Mouse (Mus musculus): ENCODE data around the gene Ccdc117. TPM values are rescaled to one million over a fixed set of nuclear protein-coding genes. Genes with fewer than 3 reads are reported as not detected.

Ccdc117 gene
- polyA plus RNA-seq, 1 experiment = 52.0 TPM

DNA sequence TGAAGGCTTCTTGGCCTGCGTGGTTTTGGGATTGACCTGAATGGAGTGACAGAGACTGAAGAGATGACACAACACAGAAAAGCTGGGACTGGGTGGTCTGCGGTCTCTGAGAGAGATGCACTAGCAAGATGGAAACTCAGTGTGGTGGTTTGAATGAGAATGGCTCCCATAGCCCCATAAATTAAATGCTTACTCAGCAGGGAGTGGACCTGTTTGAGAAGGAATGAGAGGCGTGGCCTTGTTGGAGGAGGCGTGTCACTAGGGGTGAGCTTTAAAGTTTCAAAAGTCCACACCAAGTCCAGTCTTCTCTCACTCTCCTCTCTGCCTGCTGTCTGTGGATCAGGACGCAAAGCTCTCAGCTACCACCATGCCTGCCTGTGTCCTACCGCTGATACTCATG lies 25.7 kb upstream of the Ccdc117 start:
- TF ChIP-seq CTCF (IDR thresholded peaks at IDR 0.05; ENCODE audit: low read depth, low read length) (no peak), EP300 (IDR thresholded peaks at IDR 0.05; ENCODE audit: insufficient read depth, low read depth, low read length) (no peak), POLR2A (IDR thresholded peaks at IDR 0.05; ENCODE audit: insufficient read depth, low read length) (no peak)
- H3K4me1 ChIP-seq (ENCODE audit: control insufficient read depth, insufficient read depth, low read length) = no peaks in the 10 kb centered on the region
- H3K36me3 ChIP-seq (ENCODE audit: control insufficient read depth, insufficient read depth, low read length, poor library complexity, severe bottlenecking) = no peaks in the 10 kb centered on the region

DNA sequence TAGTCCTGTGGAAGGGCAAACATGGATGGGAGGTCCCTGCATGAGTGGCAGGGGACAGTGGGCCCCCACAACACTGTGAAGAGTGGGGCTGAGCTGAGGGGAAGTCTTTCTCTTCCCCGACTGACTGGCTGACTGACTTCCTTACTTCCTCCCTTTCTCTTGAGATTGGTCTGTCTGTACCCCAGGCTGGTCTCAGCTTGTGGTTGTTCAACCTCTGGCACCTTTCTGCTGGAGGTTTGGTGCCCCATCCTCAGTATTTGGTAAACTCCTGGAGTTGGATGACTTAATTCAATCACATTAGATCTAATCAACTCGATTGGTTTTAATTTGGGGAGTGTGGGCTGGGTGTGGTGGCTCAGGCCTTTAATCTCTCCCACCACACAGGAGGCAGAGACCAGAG lies 24.5 kb upstream of the Ccdc117 start:
- H3K9ac ChIP-seq (ENCODE audit: low read depth, poor library complexity, severe bottlenecking) = no peak overlapping the region
- H3K36me3 ChIP-seq (ENCODE audit: control insufficient read depth, insufficient read depth, low read length, poor library complexity, severe bottlenecking) = no peaks in the 10 kb centered on the region
- no peak for TF ChIP-seq POLR2A (IDR thresholded peaks at IDR 0.05; ENCODE audit: insufficient read depth, low read length)
- no peaks in the 10 kb centered on the region for H3K4me1 ChIP-seq (ENCODE audit: control insufficient read depth, insufficient read depth, low read length)
- no peak overlapping the region for H3K27ac ChIP-seq (ENCODE audit: insufficient read depth, low read length)
- no peak overlapping the region for H3K4me3 ChIP-seq (ENCODE audit: low read depth, low read length)
- no peaks in the 10 kb centered on the region for H3K27me3 ChIP-seq (ENCODE audit: control insufficient read depth, insufficient read depth, low read length, poor library complexity, severe bottlenecking)
- no peaks in the 10 kb centered on the region for H3K9me3 ChIP-seq (replicated peaks; ENCODE audit: control insufficient read depth, insufficient read depth, low read length, poor library complexity, severe bottlenecking)

More for the DNA sequence above, 25.7 kb upstream of the Ccdc117 start:
- H3K27me3 ChIP-seq (ENCODE audit: control insufficient read depth, insufficient read depth, low read length, poor library complexity, severe bottlenecking) = no peaks in the 10 kb centered on the region
- H3K27ac ChIP-seq (ENCODE audit: insufficient read depth, low read length) = no peak overlapping the region
- no peaks in the 10 kb centered on the region for H3K9me3 ChIP-seq (replicated peaks; ENCODE audit: control insufficient read depth, insufficient read depth, low read length, poor library complexity, severe bottlenecking)
- H3K4me3 ChIP-seq (ENCODE audit: low read depth, low read length) = no peak overlapping the region
- H3K9ac ChIP-seq (ENCODE audit: low read depth, poor library complexity, severe bottlenecking) = no peak overlapping the region

DNA sequence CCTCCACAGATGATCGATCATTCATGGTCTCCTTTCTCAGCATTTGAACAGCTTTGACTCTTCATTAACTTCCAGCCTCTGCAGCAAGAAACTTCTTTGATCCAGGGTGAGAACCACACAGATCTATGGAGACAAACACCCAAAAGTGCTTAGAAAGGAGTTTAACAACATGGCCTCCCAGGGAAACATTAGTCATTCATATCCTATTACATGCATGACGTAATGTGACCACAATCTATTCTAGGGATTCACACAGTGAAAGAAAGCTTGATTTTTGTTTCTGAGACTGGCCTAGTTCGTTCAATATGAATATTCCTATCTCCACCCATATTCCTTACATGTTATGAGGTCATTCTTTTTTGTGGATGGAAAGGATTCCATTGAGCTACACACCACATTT lies 23.6 kb upstream of the Ccdc117 start:
- TF ChIP-seq CTCF (IDR thresholded peaks at IDR 0.05; ENCODE audit: low read depth, low read length) (no peak), EP300 (IDR thresholded peaks at IDR 0.05; ENCODE audit: insufficient read depth, low read depth, low read length) (no peak), POLR2A (IDR thresholded peaks at IDR 0.05; ENCODE audit: insufficient read depth, low read length) (no peak)
- Histone ChIP-seq H3K27ac (ENCODE audit: insufficient read depth, low read length) (no peak overlapping the region), H3K4me3 (ENCODE audit: low read depth, low read length) (no peak overlapping the region), H3K9me3 (replicated peaks; ENCODE audit: control insufficient read depth, insufficient read depth, low read length, poor library complexity, severe bottlenecking) (no peaks in the 10 kb centered on the region), H3K4me1 (ENCODE audit: control insufficient read depth, insufficient read depth, low read length) (no peaks in the 10 kb centered on the region), H3K9ac (ENCODE audit: low read depth, poor library complexity, severe bottlenecking) (no peak overlapping the region), H3K27me3 (ENCODE audit: control insufficient read depth, insufficient read depth, low read length, poor library complexity, severe bottlenecking) (no peaks in the 10 kb centered on the region), H3K36me3 (ENCODE audit: control insufficient read depth, insufficient read depth, low read length, poor library complexity, severe bottlenecking) (no peaks in the 10 kb centered on the region)

DNA sequence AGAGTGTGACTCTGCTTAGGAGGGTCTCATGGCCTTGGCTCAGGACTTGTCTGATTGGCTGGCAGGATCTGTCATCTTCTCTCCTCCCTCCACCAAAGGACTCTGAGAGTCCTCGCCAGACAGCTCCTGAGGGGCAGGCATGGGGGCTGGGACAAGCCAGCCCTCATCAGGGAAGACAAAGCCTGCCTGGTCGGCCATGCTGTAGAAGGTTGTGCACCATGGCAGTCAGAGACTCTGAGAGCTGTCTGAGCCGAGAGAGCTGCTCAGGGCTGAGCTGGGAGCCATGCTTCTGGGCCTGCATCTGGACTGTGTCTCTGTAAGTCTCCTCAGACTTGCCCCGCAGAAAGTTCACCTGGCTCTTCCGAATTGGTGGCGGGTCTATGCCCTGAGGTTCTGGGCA lies 21.9 kb upstream of the Ccdc117 start:
- no peaks in the 10 kb centered on the region for H3K9me3 ChIP-seq (replicated peaks; ENCODE audit: control insufficient read depth, insufficient read depth, low read length, poor library complexity, severe bottlenecking)
- TF ChIP-seq EP300 (IDR thresholded peaks at IDR 0.05; ENCODE audit: insufficient read depth, low read depth, low read length) = no peak
- TF ChIP-seq CTCF (IDR thresholded peaks at IDR 0.05; ENCODE audit: low read depth, low read length) = no peak
- no peak for TF ChIP-seq POLR2A (IDR thresholded peaks at IDR 0.05; ENCODE audit: insufficient read depth, low read length)
- no peaks in the 10 kb centered on the region for H3K36me3 ChIP-seq (ENCODE audit: control insufficient read depth, insufficient read depth, low read length, poor library complexity, severe bottlenecking)
- no peak overlapping the region for H3K4me3 ChIP-seq (ENCODE audit: low read depth, low read length)
- no peak overlapping the region for H3K27ac ChIP-seq (ENCODE audit: insufficient read depth, low read length)
- no peak overlapping the region for H3K9ac ChIP-seq (ENCODE audit: low read depth, poor library complexity, severe bottlenecking)
- H3K27me3 ChIP-seq (ENCODE audit: control insufficient read depth, insufficient read depth, low read length, poor library complexity, severe bottlenecking) = no peaks in the 10 kb centered on the region
- no peaks in the 10 kb centered on the region for H3K4me1 ChIP-seq (ENCODE audit: control insufficient read depth, insufficient read depth, low read length)

DNA sequence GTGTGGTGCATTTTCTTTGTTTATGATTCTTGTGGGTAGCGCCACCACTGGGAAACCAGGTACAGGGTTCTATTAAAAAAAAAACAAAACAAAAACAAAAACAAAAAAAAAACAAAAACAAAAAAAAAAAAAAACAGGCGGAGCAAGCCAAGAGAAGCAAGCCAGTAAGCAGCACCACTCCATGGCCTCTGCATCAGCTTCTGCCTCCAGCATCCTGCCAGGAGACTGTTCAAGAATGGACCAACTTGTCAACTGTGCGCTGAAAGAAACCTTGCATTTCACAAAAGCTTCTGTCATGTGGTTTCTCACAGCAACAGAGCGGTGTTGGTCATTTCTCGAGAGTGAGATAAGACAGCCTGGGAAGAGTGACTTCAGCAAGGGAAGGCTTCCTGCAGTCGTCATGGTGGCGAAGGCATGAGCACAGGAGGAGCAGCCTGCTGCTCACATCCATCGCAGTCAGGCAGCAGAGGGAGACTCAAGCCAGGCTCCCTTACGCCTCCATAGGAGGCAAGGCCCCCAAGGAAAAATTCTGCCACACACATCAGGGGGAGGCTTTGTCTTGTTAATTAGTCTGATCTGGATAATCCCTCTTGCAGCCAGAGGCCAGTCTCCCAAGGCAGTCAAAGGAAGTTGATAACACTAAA lies 20.8 kb upstream of the Ccdc117 start:
- H3K4me3 ChIP-seq (ENCODE audit: low read depth, low read length) = no peak overlapping the region
- H3K9ac ChIP-seq (ENCODE audit: low read depth, poor library complexity, severe bottlenecking) = no peak overlapping the region
- no peak overlapping the region for H3K27ac ChIP-seq (ENCODE audit: insufficient read depth, low read length)
- no peaks in the 10 kb centered on the region for H3K4me1 ChIP-seq (ENCODE audit: control insufficient read depth, insufficient read depth, low read length)
- no peaks in the 10 kb centered on the region for H3K27me3 ChIP-seq (ENCODE audit: control insufficient read depth, insufficient read depth, low read length, poor library complexity, severe bottlenecking)
- H3K9me3 ChIP-seq (replicated peaks; ENCODE audit: control insufficient read depth, insufficient read depth, low read length, poor library complexity, severe bottlenecking) = no peaks in the 10 kb centered on the region
- TF ChIP-seq CTCF (IDR thresholded peaks at IDR 0.05; ENCODE audit: low read depth, low read length) = peak; percentile 24
- TF ChIP-seq EP300 (IDR thresholded peaks at IDR 0.05; ENCODE audit: insufficient read depth, low read depth, low read length) = 0 out of 2 replicates have a peak, but pooled peaks have one; percentile 50
- no peak for TF ChIP-seq POLR2A (IDR thresholded peaks at IDR 0.05; ENCODE audit: insufficient read depth, low read length)
- H3K36me3 ChIP-seq (ENCODE audit: control insufficient read depth, insufficient read depth, low read length, poor library complexity, severe bottlenecking) = no peaks in the 10 kb centered on the region

DNA sequence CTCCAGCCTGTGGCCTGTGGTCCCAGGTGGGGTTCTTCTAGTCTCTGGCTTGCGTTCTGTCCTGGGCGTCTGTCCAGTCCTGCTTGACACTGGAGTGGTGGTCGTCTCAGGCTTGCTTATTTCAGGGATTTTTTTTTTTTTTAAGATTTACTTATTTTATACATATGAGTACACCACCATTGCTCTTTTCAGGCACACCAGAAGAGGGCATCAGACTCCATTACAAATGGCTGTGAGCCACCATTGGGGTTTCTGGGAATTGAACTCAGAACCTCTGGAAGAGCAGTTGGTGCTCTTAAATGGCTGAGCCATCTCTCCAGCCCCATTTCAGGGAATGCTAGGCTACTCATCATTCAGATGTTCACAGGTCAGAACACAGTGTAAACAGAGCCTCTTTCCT lies 18.3 kb upstream of the Ccdc117 start:
- Histone ChIP-seq H3K27ac (ENCODE audit: insufficient read depth, low read length) (no peak overlapping the region), H3K9me3 (replicated peaks; ENCODE audit: control insufficient read depth, insufficient read depth, low read length, poor library complexity, severe bottlenecking) (no peaks in the 10 kb centered on the region), H3K36me3 (ENCODE audit: control insufficient read depth, insufficient read depth, low read length, poor library complexity, severe bottlenecking) (no peaks in the 10 kb centered on the region), H3K4me1 (ENCODE audit: control insufficient read depth, insufficient read depth, low read length) (no peaks in the 10 kb centered on the region), H3K27me3 (ENCODE audit: control insufficient read depth, insufficient read depth, low read length, poor library complexity, severe bottlenecking) (no peaks in the 10 kb centered on the region), H3K9ac (ENCODE audit: low read depth, poor library complexity, severe bottlenecking) (no peak overlapping the region), H3K4me3 (ENCODE audit: low read depth, low read length) (no peak overlapping the region)
- no peak for TF ChIP-seq EP300 (IDR thresholded peaks at IDR 0.05; ENCODE audit: insufficient read depth, low read depth, low read length)
- TF ChIP-seq POLR2A (IDR thresholded peaks at IDR 0.05; ENCODE audit: insufficient read depth, low read length) = no peak
- no peak for TF ChIP-seq CTCF (IDR thresholded peaks at IDR 0.05; ENCODE audit: low read depth, low read length)
